Mouse (Mus musculus): Measurements from ENCODE around the gene 1700069L16Rik.
A peak's percentile ranks its signal among the peaks of the same experiment; 100 is the strongest.

1700069L16Rik gene

GRCm38 (mm10) chr5:113724446-113724845 lies at the start of gene 1700069L16Rik:
Gene 1700069L16Rik (minus strand): TSS chr5:113724772.
- DNase-seq (ENCODE audit: low read depth) = peak; percentile 72

GRCm38 (mm10) chr5:113773664-113774063 lies 49.1 kb upstream of the 1700069L16Rik start:
- peak; percentile 93 for DNase-seq (ENCODE audit: low read depth)

- DNase-seq (ENCODE audit: low read depth) = peak; percentile 25
Observed at GRCm38 (mm10) chr5:113772905-113773519, 48.4 kb upstream of the 1700069L16Rik start.

GRCm38 (mm10) chr5:113772450-113772895 lies 47.9 kb upstream of the 1700069L16Rik start, which contains the start of the genes Sart3 and Iscu:
Gene Sart3 (minus strand): TSS chr5:113772510.
Gene Iscu (plus strand): TSS chr5:113772748.
- DNase-seq (ENCODE audit: low read depth) = peak; percentile 97

GRCm38 (mm10) chr5:113771213-113772162 lies 46.9 kb upstream of the 1700069L16Rik start:
- peak; percentile 97 for DNase-seq (ENCODE audit: low read depth)

GRCm38 (mm10) chr5:113768806-113769205 lies 44.2 kb upstream of the 1700069L16Rik start:
- DNase-seq (ENCODE audit: low read depth) = no peak

- DNase-seq (ENCODE audit: low read depth) = no peak
Observed at GRCm38 (mm10) chr5:113765641-113766526, 41.3 kb upstream of the 1700069L16Rik start.

GRCm38 (mm10) chr5:113764426-113764825 lies 39.9 kb upstream of the 1700069L16Rik start:
- no peak for DNase-seq (ENCODE audit: low read depth)

GRCm38 (mm10) chr5:113761585-113761984 lies 37.0 kb upstream of the 1700069L16Rik start:
- no peak for DNase-seq (ENCODE audit: low read depth)

GRCm38 (mm10) chr5:113755347-113756030 lies 30.9 kb upstream of the 1700069L16Rik start:
- DNase-seq (ENCODE audit: low read depth) = no peak

- no peak for DNase-seq (ENCODE audit: low read depth)
Observed at GRCm38 (mm10) chr5:113751521-113752157, 27.1 kb upstream of the 1700069L16Rik start.

GRCm38 (mm10) chr5:113748556-113749331 lies 24.2 kb upstream of the 1700069L16Rik start:
- no peak for DNase-seq (ENCODE audit: low read depth)

GRCm38 (mm10) chr5:113747629-113748028 lies 23.1 kb upstream of the 1700069L16Rik start:
- DNase-seq (ENCODE audit: low read depth) = no peak

GRCm38 (mm10) chr5:113737607-113738237 lies 13.2 kb upstream of the 1700069L16Rik start:
- DNase-seq (ENCODE audit: low read depth) = no peak

- no peak for DNase-seq (ENCODE audit: low read depth)
Observed at GRCm38 (mm10) chr5:113736522-113737164, 12.1 kb upstream of the 1700069L16Rik start.

GRCm38 (mm10) chr5:113736113-113736502 lies 11.5 kb upstream of the 1700069L16Rik start:
- peak; percentile 23 for DNase-seq (ENCODE audit: low read depth)

- peak; percentile 97 for DNase-seq (ENCODE audit: low read depth)
Observed at GRCm38 (mm10) chr5:113735345-113736112, 11.0 kb upstream of the 1700069L16Rik start, which contains the start of gene Ficd. Gene Ficd (plus strand): TSS chr5:113735803.

- DNase-seq (ENCODE audit: low read depth) = no peak
Observed at GRCm38 (mm10) chr5:113735023-113735344, 10.4 kb upstream of the 1700069L16Rik start.

Data from 416B (cell line).